Mouse (Mus musculus) lung, embryonic 15.5 days (tissue): Measurements from ENCODE around the gene Klrb1c. TPM values are rescaled to one million over a fixed set of nuclear protein-coding genes. Genes with fewer than 3 reads are reported as not detected.

ENCODE experiments used
- ATAC-seq: fragments of 200-750 bp; cut with Nextera tagmentation; 2 replicates; pipeline ENCODE4 v1.8.0; 2017; ENCODE audit warnings: moderate number of reproducible peaks, borderline replicate concordance; ENCODE audit not compliant: low FRiP score, low TSS enrichment; ENCODE audit errors: extremely low read depth
- H3K27ac ChIP-seq: fragments of 300-500 bp; sonication (generic); 2 replicates; pipeline ENCODE4 v1.5.1; 2015; ENCODE audit warnings: moderate library complexity, mild to moderate bottlenecking, inconsistent platforms
- H3K27me3 ChIP-seq: fragments of 300-500 bp; sonication (generic); 2 replicates; pipeline ENCODE4 v1.6.1; 2015; ENCODE audit warnings: inconsistent platforms
- H3K36me3 ChIP-seq: fragments of 300-500 bp; sonication (generic); 2 replicates; pipeline ENCODE4 v1.6.1; 2015; ENCODE audit warnings: inconsistent platforms
- H3K4me1 ChIP-seq: fragments of 300-500 bp; sonication (generic); 2 replicates; pipeline ENCODE4 v1.6.1; 2015; ENCODE audit warnings: inconsistent platforms
- H3K4me2 ChIP-seq: fragments of 300-500 bp; sonication (generic); 2 replicates; pipeline ENCODE4 v1.6.1; 2015; ENCODE audit warnings: inconsistent platforms, mild to moderate bottlenecking, moderate library complexity
- H3K4me3 ChIP-seq: fragments of 300-500 bp; sonication (generic); 2 replicates; pipeline ENCODE4 v1.5.1; 2015; ENCODE audit warnings: mild to moderate bottlenecking, inconsistent platforms
- H3K9ac ChIP-seq: fragments of 300-500 bp; sonication (generic); 2 replicates; pipeline ENCODE4 v1.6.1; 2015; ENCODE audit warnings: inconsistent platforms
- H3K9me3 ChIP-seq: fragments of 300-500 bp; sonication (generic); 2 replicates; pipeline ENCODE4 v1.6.1; 2016; ENCODE audit warnings: inconsistent platforms
- WGBS: fragments of 180-500 bp; shearing (Covaris S2); methylation state at CpG from one replicate; pipeline ENCODE4 v1.1.7; 2015; 5-methylcytosine and 5-hydroxymethylcytosine counted together
- polyA plus RNA-seq: library from polyadenylated mRNA; unstranded; fragments of >200 nt; fragmentation: Nextera tagmentation; extraction: Ambion mirVana; gene quantifications from 2 replicates; pipeline ENCODE4 v1.2.1, GENCODE M21; 2015

The Klrb1c gene
- 0.15 and 0.16 TPM in 2 replicates for polyA plus RNA-seq

- WGBS: 89% methylated on average over 2 of the region's 2 CpGs
These were observed at the start of gene Klrb1c for GRCm38 (mm10) chr6:128789115-128789514. Gene Klrb1c (minus strand): TSS chr6:128789215.

GRCm38 (mm10) chr6:128837454-128838341, 48.7 kb upstream of the Klrb1c start:
- peaks cover 16% of the 10 kb centered on the region for H3K4me1 ChIP-seq
- H3K9me3 ChIP-seq: no peaks in the 10 kb centered on the region
- H3K27ac ChIP-seq: peak overlapping the region; percentile 98
- peak; percentile 9; the same call in 1 of the 2 replicates for ATAC-seq
- no peaks in the 10 kb centered on the region for H3K27me3 ChIP-seq
- peak overlapping the region; percentile 69 for H3K4me3 ChIP-seq
- no peaks in the 10 kb centered on the region for H3K36me3 ChIP-seq
- peak overlapping the region; percentile 52 for H3K9ac ChIP-seq
- peak overlapping the region; percentile 71 for H3K4me2 ChIP-seq
- 2% methylated on average over 14 of the region's 14 CpGs for WGBS

More at GRCm38 (mm10) chr6:128789115-128789514, at the start of gene Klrb1c:
- no peaks in the 10 kb centered on the region for H3K27me3 ChIP-seq
- no peak within 1 kb of the TSS for H3K4me2 ChIP-seq
- no peak for ATAC-seq
- H3K9ac ChIP-seq: no peak within 1 kb of the TSS
- H3K36me3 ChIP-seq: no peaks in the 10 kb centered on the region
- H3K4me1 ChIP-seq: no peaks in the 10 kb centered on the region
- H3K9me3 ChIP-seq: no peaks in the 10 kb centered on the region
- no peak within 1 kb of the TSS for H3K4me3 ChIP-seq
- H3K27ac ChIP-seq: no peak within 1 kb of the TSS

GRCm38 (mm10) chr6:128836955-128837334, 47.9 kb upstream of the Klrb1c start:
- H3K4me2 ChIP-seq: peak overlapping the region; percentile 71

GRCm38 (mm10) chr6:128836191-128836954, 47.4 kb upstream of the Klrb1c start:
- Histone ChIP-seq H3K9me3 (no peaks in the 10 kb centered on the region), H3K4me3 (no peak overlapping the region), H3K4me2 (no peak overlapping the region), H3K4me1 (peaks cover 6% of the 10 kb centered on the region), H3K9ac (no peak overlapping the region), H3K27ac (no peak overlapping the region), H3K27me3 (no peaks in the 10 kb centered on the region), H3K36me3 (no peaks in the 10 kb centered on the region)
- no peak for ATAC-seq
- 76% methylated on average over 8 of the region's 8 CpGs for WGBS

More at GRCm38 (mm10) chr6:128836955-128837334, 47.9 kb upstream of the Klrb1c start:
- 85% methylated on average over 6 of the region's 6 CpGs for WGBS
- H3K27ac ChIP-seq: no peak overlapping the region
- H3K9me3 ChIP-seq: no peaks in the 10 kb centered on the region
- ATAC-seq: no peak
- H3K27me3 ChIP-seq: no peaks in the 10 kb centered on the region
- no peak overlapping the region for H3K9ac ChIP-seq
- no peaks in the 10 kb centered on the region for H3K36me3 ChIP-seq
- H3K4me3 ChIP-seq: peak overlapping the region; percentile 69; the same call in 1 of the 2 replicates
- peaks cover 11% of the 10 kb centered on the region for H3K4me1 ChIP-seq

- Histone ChIP-seq H3K4me1 (peaks cover 6% of the 10 kb centered on the region), H3K27me3 (no peaks in the 10 kb centered on the region), H3K27ac (no peak overlapping the region), H3K9me3 (no peaks in the 10 kb centered on the region), H3K9ac (no peak overlapping the region), H3K4me2 (no peak overlapping the region), H3K36me3 (no peaks in the 10 kb centered on the region), H3K4me3 (no peak overlapping the region)
- 59% methylated on average over 4 of the region's 4 CpGs for WGBS
- ATAC-seq: no peak
These were observed 46.6 kb upstream of the Klrb1c start for GRCm38 (mm10) chr6:128835571-128835970.

GRCm38 (mm10) chr6:128833046-128833445, 44.0 kb upstream of the Klrb1c start:
- Histone ChIP-seq H3K4me1 (peaks cover 10% of the 10 kb centered on the region; the same call in 1 of the 2 replicates), H3K4me2 (no peak overlapping the region), H3K4me3 (no peak overlapping the region), H3K27me3 (no peaks in the 10 kb centered on the region), H3K36me3 (no peaks in the 10 kb centered on the region), H3K9ac (no peak overlapping the region), H3K9me3 (no peaks in the 10 kb centered on the region), H3K27ac (no peak overlapping the region)
- 75% methylated on average over 10 of the region's 10 CpGs for WGBS
- ATAC-seq: no peak

GRCm38 (mm10) chr6:128829837-128830236, 40.8 kb upstream of the Klrb1c start:
- no peaks in the 10 kb centered on the region for H3K36me3 ChIP-seq
- H3K4me2 ChIP-seq: no peak overlapping the region
- no peak overlapping the region for H3K9ac ChIP-seq
- H3K4me3 ChIP-seq: no peak overlapping the region
- no peaks in the 10 kb centered on the region for H3K27me3 ChIP-seq
- WGBS: 48% methylated on average over 4 of the region's 4 CpGs
- no peaks in the 10 kb centered on the region for H3K9me3 ChIP-seq
- ATAC-seq: no peak
- H3K27ac ChIP-seq: no peak overlapping the region
- 0 out of 2 replicates have a peak, but pooled peaks cover 5% of the 10 kb centered on the region for H3K4me1 ChIP-seq

GRCm38 (mm10) chr6:128826781-128827180, 37.8 kb upstream of the Klrb1c start:
- H3K36me3 ChIP-seq: no peaks in the 10 kb centered on the region
- no peaks in the 10 kb centered on the region for H3K9me3 ChIP-seq
- H3K4me1 ChIP-seq: 0 out of 2 replicates have a peak, but pooled peaks cover 5% of the 10 kb centered on the region
- H3K9ac ChIP-seq: no peak overlapping the region
- 73% methylated on average over 3 of the region's 3 CpGs for WGBS
- no peaks in the 10 kb centered on the region for H3K27me3 ChIP-seq
- H3K27ac ChIP-seq: no peak overlapping the region
- no peak overlapping the region for H3K4me2 ChIP-seq
- ATAC-seq: no peak
- no peak overlapping the region for H3K4me3 ChIP-seq

- Histone ChIP-seq H3K9ac (no peak within 1 kb of the TSS), H3K36me3 (no peaks in the 10 kb centered on the region), H3K27ac (no peak within 1 kb of the TSS), H3K27me3 (no peaks in the 10 kb centered on the region), H3K4me1 (0 out of 2 replicates have a peak, but pooled peaks cover 5% of the 10 kb centered on the region), H3K4me2 (no peak within 1 kb of the TSS), H3K9me3 (no peaks in the 10 kb centered on the region), H3K4me3 (no peak within 1 kb of the TSS)
- 77% methylated on average over 6 of the region's 6 CpGs for WGBS
- no peak for ATAC-seq
These were observed 37.1 kb upstream of the Klrb1c start, which contains the start of the genes Gm44511 and Klrb1b for GRCm38 (mm10) chr6:128826132-128826531. Gene Gm44511 (minus strand): TSS chr6:128826315. Gene Klrb1b (minus strand): TSS chr6:128826331.

- no peaks in the 10 kb centered on the region for H3K9me3 ChIP-seq
- H3K4me3 ChIP-seq: no peak overlapping the region
- peaks cover 3% of the 10 kb centered on the region; the same call in 1 of the 2 replicates for H3K4me1 ChIP-seq
- no peak for ATAC-seq
- no peak overlapping the region for H3K27ac ChIP-seq
- H3K9ac ChIP-seq: no peak overlapping the region
- H3K27me3 ChIP-seq: no peaks in the 10 kb centered on the region
- H3K4me2 ChIP-seq: no peak overlapping the region
- WGBS: 77% methylated on average over 4 of the region's 4 CpGs
- no peaks in the 10 kb centered on the region for H3K36me3 ChIP-seq
These were observed 29.2 kb upstream of the Klrb1c start for GRCm38 (mm10) chr6:128818083-128818802.

GRCm38 (mm10) chr6:128808532-128808931, 19.5 kb upstream of the Klrb1c start:
- Histone ChIP-seq H3K4me1 (no peaks in the 10 kb centered on the region), H3K9me3 (no peaks in the 10 kb centered on the region), H3K36me3 (no peaks in the 10 kb centered on the region), H3K9ac (no peak overlapping the region), H3K4me2 (no peak overlapping the region), H3K4me3 (no peak overlapping the region), H3K27me3 (no peaks in the 10 kb centered on the region), H3K27ac (no peak overlapping the region)
- ATAC-seq: no peak
- 86% methylated on average over 5 of the region's 5 CpGs for WGBS
